Mouse (Mus musculus) T-cell, adult 2 months (primary cell): ENCODE results near the gene Sp9.

Experiments
- DNase-seq: peaks from one replicate; pipeline ENCODE4 v3.0.0; 2022; ENCODE audit warnings: low spot score

Sp9 gene

DNA sequence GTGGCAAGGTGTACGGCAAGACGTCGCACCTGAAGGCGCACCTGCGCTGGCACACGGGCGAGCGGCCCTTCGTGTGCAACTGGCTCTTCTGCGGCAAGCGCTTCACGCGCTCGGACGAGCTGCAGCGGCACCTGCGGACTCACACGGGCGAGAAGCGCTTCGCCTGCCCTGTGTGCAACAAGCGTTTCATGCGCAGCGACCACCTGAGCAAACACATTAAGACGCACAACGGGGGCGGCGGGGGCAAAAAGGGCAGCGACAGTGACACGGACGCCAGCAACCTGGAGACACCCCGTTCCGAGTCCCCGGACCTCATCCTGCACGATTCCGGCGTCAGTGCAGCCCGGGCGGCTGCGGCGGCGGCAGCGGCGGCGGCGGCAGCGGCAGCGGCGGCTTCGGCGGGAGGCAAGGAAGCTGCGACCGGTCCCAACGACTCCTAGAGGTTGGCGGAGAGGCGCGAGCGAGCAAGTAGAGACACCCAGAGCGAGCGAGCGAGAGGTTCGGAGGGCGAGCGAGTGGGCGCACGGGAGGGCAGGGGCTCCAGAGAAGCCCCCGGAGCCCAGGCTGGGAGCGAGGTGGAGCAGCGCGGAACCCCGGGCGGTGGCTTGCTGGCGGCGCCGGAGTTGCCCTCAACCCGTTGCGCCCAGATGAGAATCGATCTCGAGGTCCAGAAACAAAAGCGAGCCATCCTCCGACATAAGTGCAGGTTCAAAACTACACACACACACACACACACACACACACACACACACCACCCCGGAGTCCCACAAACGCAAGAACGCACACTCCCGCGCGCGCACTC, 2.6 kb downstream of the Sp9 start:
- peak; percentile 47 for DNase-seq

DNA sequence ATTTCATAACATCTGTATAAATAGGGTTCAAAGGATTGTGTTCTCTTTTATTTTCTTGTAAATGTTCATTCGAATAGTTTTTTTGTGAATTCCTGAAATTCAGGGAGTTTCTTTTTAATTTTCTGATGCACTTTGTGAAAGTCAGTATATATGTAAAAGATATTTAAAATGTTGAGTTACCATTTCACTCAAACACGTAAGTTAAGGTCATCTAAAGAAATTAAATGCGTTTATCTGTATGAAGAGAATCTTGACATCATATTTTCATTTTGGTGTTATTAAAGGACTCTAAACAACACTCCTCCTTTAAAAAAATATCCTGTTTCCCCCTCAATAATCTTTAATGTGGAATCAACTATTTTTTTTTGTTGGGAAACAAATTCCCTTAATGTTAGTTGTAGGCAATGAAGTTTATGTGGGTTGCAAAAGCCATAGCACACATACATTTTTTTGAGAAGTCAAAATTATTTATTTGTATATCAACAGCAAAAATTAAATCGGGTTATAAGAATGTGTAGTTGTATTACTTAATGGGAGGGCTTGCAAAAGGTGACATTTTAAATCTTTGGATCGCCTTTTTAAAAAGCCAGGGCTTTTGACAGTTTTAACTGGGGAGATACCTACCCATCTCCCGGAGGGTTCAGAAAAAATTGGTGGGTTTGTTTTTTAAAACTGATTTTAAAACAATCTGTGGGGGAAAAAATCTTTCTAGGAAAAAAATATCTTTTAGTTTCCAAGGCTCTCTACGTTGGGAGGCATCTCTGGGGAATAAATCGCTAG, 3.7 kb downstream of the Sp9 start:
- no peak for DNase-seq

DNA sequence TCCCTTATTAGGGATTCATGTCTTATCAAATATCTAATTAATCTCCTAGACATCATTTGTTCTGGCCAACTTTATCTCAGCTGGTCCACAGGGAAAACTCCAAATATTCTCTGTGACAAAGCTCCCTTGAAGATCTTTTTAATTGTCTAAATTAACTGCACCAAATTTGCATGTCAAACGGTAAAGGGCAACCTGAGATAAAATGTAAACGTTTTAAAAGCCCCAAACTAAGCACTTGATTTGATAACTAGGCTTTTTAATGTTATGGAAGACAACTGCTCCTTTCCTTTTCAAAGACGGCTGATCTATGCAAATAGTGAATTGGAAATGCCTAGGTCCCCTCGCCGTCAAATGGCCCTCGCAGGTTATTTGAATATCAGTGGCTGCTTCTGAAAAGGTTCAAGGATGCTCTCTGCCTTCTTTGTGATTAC, 4.4 kb downstream of the Sp9 start:
- no peak for DNase-seq

DNA sequence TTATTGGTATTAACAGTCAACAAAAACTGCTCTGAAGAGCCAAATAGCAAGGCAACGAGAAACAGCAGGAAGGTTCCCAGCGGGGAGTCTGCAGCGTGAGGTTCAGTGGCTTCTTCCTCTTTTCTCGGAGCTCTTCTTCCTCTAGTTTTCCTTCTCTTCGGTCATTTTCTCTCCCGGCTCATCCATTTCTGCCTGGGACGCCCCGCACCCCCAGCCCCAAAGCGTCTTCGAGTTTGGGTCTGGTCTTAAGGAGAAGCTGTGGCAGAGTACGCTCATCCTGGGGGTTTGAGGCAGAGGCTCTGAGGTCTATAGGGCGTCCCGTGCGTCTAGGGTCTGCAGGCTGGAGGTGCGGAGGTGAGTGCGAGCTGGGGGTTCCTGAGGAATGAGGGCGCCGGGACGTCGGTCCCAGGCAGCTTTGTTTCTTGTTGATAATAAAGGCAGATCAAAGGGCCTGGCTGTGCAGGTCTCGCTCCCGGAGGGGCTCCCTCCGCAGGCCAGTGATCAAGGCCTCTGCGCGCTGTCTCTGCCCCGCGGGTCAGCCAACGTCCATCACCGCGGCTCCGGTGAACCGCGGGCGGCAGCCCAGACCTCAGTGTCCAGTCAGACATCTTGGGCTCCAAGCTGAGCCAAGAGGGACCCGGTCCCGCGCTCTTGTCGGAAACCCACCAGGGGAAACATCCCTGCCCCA, 5.4 kb downstream of the Sp9 start:
- no peak for DNase-seq

DNA sequence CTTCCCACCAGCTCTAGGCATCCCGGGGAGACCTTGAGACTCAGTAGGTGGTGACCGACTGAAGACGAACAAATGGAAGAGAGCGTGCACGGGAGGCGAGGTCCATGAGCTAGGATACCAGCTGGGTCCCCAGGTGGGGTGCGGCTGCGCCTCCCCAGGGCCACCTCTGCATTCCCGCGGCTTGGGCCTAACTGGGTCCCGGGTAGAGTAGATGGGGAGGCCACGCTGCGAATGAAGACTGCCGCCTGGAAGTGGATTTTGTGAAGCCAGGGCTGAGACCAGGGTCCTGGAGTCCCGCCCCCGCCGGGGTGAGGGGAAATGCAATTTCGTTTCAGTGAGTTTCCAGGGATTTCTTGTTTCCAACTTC, 6.0 kb downstream of the Sp9 start:
- DNase-seq: no peak

- DNase-seq: peak; percentile 86
Observed at GRCm38 (mm10) chr2:73278131-73278854, 6.6 kb downstream of the Sp9 start.

GRCm38 (mm10) chr2:73278869-73279268, 7.1 kb downstream of the Sp9 start:
- no peak for DNase-seq

- no peak for DNase-seq
Observed at GRCm38 (mm10) chr2:73279271-73280038, 7.7 kb downstream of the Sp9 start.

DNA sequence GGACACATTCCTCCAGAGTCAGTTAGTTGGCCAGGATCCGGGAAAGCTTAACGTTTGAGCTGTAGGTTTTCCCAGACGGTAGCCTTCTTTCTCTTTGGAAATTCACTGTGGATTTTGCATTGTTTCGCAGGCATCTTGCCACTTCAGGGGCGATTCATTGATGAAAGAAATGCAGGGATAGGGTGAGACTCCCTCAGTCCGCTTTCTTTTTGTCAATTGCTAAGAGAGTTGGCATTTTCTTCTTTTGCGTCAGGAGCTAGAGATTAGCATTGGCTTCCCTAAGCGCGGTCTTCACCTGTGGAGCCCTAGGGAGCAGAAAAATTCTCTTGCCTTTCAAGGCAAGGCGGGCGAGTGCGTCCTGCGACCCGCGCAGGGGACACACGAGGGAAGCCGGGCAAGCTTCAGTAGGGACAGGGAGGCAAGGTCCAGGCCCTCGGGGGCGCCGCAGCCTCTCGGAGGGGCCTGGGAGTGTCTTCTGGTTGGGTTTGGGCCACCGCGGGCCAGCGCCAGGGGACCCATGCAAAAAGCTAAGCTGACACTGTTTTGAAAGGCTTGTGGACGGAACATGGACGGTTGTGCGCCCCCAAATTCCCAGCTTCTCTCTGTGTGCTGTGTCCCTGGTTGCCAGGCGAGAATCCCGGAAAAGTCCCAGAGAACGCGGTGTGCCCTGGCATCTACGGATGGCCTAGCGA, 8.8 kb downstream of the Sp9 start:
- no peak for DNase-seq

GRCm38 (mm10) chr2:73281048-73281661, 9.4 kb downstream of the Sp9 start:
- DNase-seq: no peak

GRCm38 (mm10) chr2:73281707-73282106, 10.0 kb downstream of the Sp9 start:
- no peak for DNase-seq

DNA sequence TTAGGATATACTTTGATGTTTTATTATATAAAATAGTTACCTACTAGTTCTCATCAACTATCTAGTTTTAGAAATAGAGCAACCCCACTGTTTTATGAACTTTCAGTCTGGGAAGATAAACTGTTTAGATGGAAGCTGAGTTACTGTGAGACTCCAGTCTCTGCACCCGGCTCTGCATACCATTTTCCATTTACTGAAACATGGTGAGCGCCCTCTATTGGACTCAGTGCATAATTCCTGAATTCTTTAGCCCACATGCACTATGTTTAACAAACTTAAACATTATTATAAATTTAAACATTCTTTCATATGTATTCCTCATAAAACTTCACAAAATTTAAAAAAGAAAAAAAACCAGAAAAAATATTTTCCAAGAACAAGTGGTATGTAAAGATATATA, 13.9 kb downstream of the Sp9 start:
- DNase-seq: peak; percentile 30

- DNase-seq: no peak
Observed at GRCm38 (mm10) chr2:73291130-73291529, 19.4 kb downstream of the Sp9 start.

DNA sequence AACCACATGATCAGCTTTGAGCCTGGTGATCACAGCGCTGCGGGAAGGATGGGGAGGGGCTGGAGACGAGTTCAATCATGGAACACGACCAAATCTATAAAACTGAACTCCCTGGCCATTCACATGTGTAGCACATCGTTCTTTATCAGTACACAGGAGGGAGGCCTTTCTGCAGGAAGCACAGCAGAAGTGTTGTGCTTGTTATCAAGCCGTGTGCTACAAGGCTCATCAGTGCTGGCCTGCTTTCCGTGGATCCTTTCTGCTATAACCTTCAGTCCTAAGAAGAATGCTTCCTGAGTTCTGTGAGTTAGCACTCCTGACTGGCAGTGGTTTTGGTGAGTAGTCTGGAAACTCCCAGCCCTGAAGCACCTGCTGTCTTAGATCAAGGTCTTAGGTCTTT, 23.3 kb downstream of the Sp9 start:
- no peak for DNase-seq

GRCm38 (mm10) chr2:73298154-73298553, 26.4 kb downstream of the Sp9 start:
- DNase-seq: no peak

GRCm38 (mm10) chr2:73298841-73299240, 27.1 kb downstream of the Sp9 start:
- DNase-seq: no peak

GRCm38 (mm10) chr2:73301979-73302378, 30.3 kb downstream of the Sp9 start:
- no peak for DNase-seq

DNA sequence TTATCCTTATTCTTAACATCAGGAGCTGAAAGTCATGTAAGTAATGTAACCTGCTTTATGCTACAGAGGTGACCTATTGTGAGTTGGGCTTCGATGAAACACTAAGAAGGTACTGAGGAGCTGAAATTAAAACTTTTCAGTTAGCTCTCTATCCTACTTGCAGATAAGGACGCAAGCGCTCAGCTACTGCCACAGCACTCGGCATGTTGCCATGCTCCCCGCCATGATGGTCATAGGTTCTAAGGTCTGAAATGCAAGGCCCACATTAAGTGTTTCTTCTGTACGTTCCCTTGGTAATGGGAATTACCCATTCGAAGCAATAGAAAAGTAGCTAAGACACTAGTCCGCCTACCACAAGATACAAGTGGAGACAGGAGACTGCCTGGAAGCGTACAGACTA, 31.0 kb downstream of the Sp9 start:
- DNase-seq: no peak

GRCm38 (mm10) chr2:73304506-73304905, 32.8 kb downstream of the Sp9 start:
- no peak for DNase-seq

- no peak for DNase-seq
Observed at GRCm38 (mm10) chr2:73306006-73306405, 34.3 kb downstream of the Sp9 start.
